Mouse (Mus musculus): ENCODE results near the gene Zscan2. TPM values are rescaled to one million over a fixed set of nuclear protein-coding genes. Genes with fewer than 3 reads are reported as not detected.

Zscan2 gene
- polyA plus RNA-seq, 1 experiment from 2014 or later = 3.3 TPM

- no peaks in the 10 kb centered on the region for H3K9me3 ChIP-seq (ENCODE audit: control insufficient read depth, low read length)
- 85% methylated on average over 4 of the region's 4 CpGs for WGBS
- H3K4me1 ChIP-seq (ENCODE audit: control insufficient read depth, insufficient read depth, low read depth, low read length) = no peaks in the 10 kb centered on the region
- no peak overlapping the region for H3K4me2 ChIP-seq (ENCODE audit: low read length)
- no peaks in the 10 kb centered on the region for H3K36me3 ChIP-seq (ENCODE audit: control insufficient read depth, insufficient read depth, low read length)
- no peak overlapping the region for H3K4me3 ChIP-seq (ENCODE audit: low read length)
- no peak overlapping the region for H3K9ac ChIP-seq (ENCODE audit: low read depth, low read length)
- ATAC-seq = no peak
- no peak overlapping the region for H3K27ac ChIP-seq (ENCODE audit: low read depth, low read length)
- no peaks in the 10 kb centered on the region for H3K27me3 ChIP-seq (replicated peaks; ENCODE audit: control insufficient read depth, insufficient read depth, low read length)
Observed at GRCm38 (mm10) chr7:80840937-80841336, 19.8 kb upstream of the Zscan2 start.

GRCm38 (mm10) chr7:80842132-80842531 lies 18.6 kb upstream of the Zscan2 start:
- no peaks in the 10 kb centered on the region for H3K27me3 ChIP-seq (replicated peaks; ENCODE audit: control insufficient read depth, insufficient read depth, low read length)
- WGBS = 76% methylated on average over 5 of the region's 5 CpGs

GRCm38 (mm10) chr7:80843176-80843575 lies 17.5 kb upstream of the Zscan2 start:
- Histone ChIP-seq H3K9ac (ENCODE audit: low read depth, low read length) (no peak overlapping the region), H3K27ac (ENCODE audit: low read depth, low read length) (no peak overlapping the region), H3K27me3 (replicated peaks; ENCODE audit: control insufficient read depth, insufficient read depth, low read length) (no peaks in the 10 kb centered on the region), H3K4me1 (ENCODE audit: control insufficient read depth, insufficient read depth, low read depth, low read length) (no peaks in the 10 kb centered on the region), H3K9me3 (ENCODE audit: control insufficient read depth, low read length) (no peaks in the 10 kb centered on the region), H3K4me3 (ENCODE audit: low read length) (no peak overlapping the region), H3K36me3 (ENCODE audit: control insufficient read depth, insufficient read depth, low read length) (no peaks in the 10 kb centered on the region), H3K4me2 (ENCODE audit: low read length) (no peak overlapping the region)
- 82% methylated on average over 1 of the region's 1 CpGs for WGBS
- no peak for ATAC-seq

More at GRCm38 (mm10) chr7:80842132-80842531, 18.6 kb upstream of the Zscan2 start:
- no peak overlapping the region for H3K4me2 ChIP-seq (ENCODE audit: low read length)
- H3K4me1 ChIP-seq (ENCODE audit: control insufficient read depth, insufficient read depth, low read depth, low read length) = no peaks in the 10 kb centered on the region
- no peak for ATAC-seq
- H3K9me3 ChIP-seq (ENCODE audit: control insufficient read depth, low read length) = no peaks in the 10 kb centered on the region
- H3K9ac ChIP-seq (ENCODE audit: low read depth, low read length) = no peak overlapping the region
- no peak overlapping the region for H3K27ac ChIP-seq (ENCODE audit: low read depth, low read length)
- H3K36me3 ChIP-seq (ENCODE audit: control insufficient read depth, insufficient read depth, low read length) = no peaks in the 10 kb centered on the region
- H3K4me3 ChIP-seq (ENCODE audit: low read length) = no peak overlapping the region

GRCm38 (mm10) chr7:80843910-80844640 lies 16.6 kb upstream of the Zscan2 start:
- H3K4me3 ChIP-seq (ENCODE audit: low read length) = no peak overlapping the region
- no peak for ATAC-seq
- H3K9me3 ChIP-seq (ENCODE audit: control insufficient read depth, low read length) = no peaks in the 10 kb centered on the region
- H3K27ac ChIP-seq (ENCODE audit: low read depth, low read length) = no peak overlapping the region
- no peak overlapping the region for H3K9ac ChIP-seq (ENCODE audit: low read depth, low read length)
- H3K36me3 ChIP-seq (ENCODE audit: control insufficient read depth, insufficient read depth, low read length) = no peaks in the 10 kb centered on the region
- WGBS = 90% methylated on average over 8 of the region's 8 CpGs
- no peak overlapping the region for H3K4me2 ChIP-seq (ENCODE audit: low read length)
- H3K4me1 ChIP-seq (ENCODE audit: control insufficient read depth, insufficient read depth, low read depth, low read length) = no peaks in the 10 kb centered on the region
- H3K27me3 ChIP-seq (replicated peaks; ENCODE audit: control insufficient read depth, insufficient read depth, low read length) = no peaks in the 10 kb centered on the region

GRCm38 (mm10) chr7:80844691-80845090 lies 16.0 kb upstream of the Zscan2 start:
- H3K27me3 ChIP-seq (replicated peaks; ENCODE audit: control insufficient read depth, insufficient read depth, low read length) = no peaks in the 10 kb centered on the region
- H3K9ac ChIP-seq (ENCODE audit: low read depth, low read length) = no peak overlapping the region
- H3K27ac ChIP-seq (ENCODE audit: low read depth, low read length) = no peak overlapping the region
- H3K36me3 ChIP-seq (ENCODE audit: control insufficient read depth, insufficient read depth, low read length) = no peaks in the 10 kb centered on the region
- no peaks in the 10 kb centered on the region for H3K4me1 ChIP-seq (ENCODE audit: control insufficient read depth, insufficient read depth, low read depth, low read length)
- 97% methylated on average over 12 of the region's 12 CpGs for WGBS
- H3K9me3 ChIP-seq (ENCODE audit: control insufficient read depth, low read length) = no peaks in the 10 kb centered on the region
- no peak for ATAC-seq
- no peak overlapping the region for H3K4me2 ChIP-seq (ENCODE audit: low read length)
- H3K4me3 ChIP-seq (ENCODE audit: low read length) = no peak overlapping the region

- WGBS = 81% methylated on average over 15 of the region's 15 CpGs
- Histone ChIP-seq H3K27ac (ENCODE audit: low read depth, low read length) (no peak overlapping the region), H3K4me1 (ENCODE audit: control insufficient read depth, insufficient read depth, low read depth, low read length) (no peaks in the 10 kb centered on the region), H3K36me3 (ENCODE audit: control insufficient read depth, insufficient read depth, low read length) (no peaks in the 10 kb centered on the region), H3K9ac (ENCODE audit: low read depth, low read length) (no peak overlapping the region), H3K9me3 (ENCODE audit: control insufficient read depth, low read length) (no peaks in the 10 kb centered on the region), H3K4me2 (ENCODE audit: low read length) (no peak overlapping the region), H3K4me3 (ENCODE audit: low read length) (no peak overlapping the region), H3K27me3 (replicated peaks; ENCODE audit: control insufficient read depth, insufficient read depth, low read length) (no peaks in the 10 kb centered on the region)
- no peak for ATAC-seq
Observed at GRCm38 (mm10) chr7:80845621-80846279, 15.0 kb upstream of the Zscan2 start.

GRCm38 (mm10) chr7:80846280-80846678 lies 14.4 kb upstream of the Zscan2 start:
- Histone ChIP-seq H3K4me1 (ENCODE audit: control insufficient read depth, insufficient read depth, low read depth, low read length) (no peaks in the 10 kb centered on the region), H3K27me3 (replicated peaks; ENCODE audit: control insufficient read depth, insufficient read depth, low read length) (no peaks in the 10 kb centered on the region)
- 90% methylated on average over 10 of the region's 10 CpGs for WGBS

GRCm38 (mm10) chr7:80846709-80847108 lies 14.0 kb upstream of the Zscan2 start:
- H3K4me3 ChIP-seq (ENCODE audit: low read length) = no peak overlapping the region
- no peak overlapping the region for H3K4me2 ChIP-seq (ENCODE audit: low read length)
- no peaks in the 10 kb centered on the region for H3K27me3 ChIP-seq (replicated peaks; ENCODE audit: control insufficient read depth, insufficient read depth, low read length)
- H3K9ac ChIP-seq (ENCODE audit: low read depth, low read length) = no peak overlapping the region
- H3K27ac ChIP-seq (ENCODE audit: low read depth, low read length) = no peak overlapping the region
- no peaks in the 10 kb centered on the region for H3K9me3 ChIP-seq (ENCODE audit: control insufficient read depth, low read length)
- H3K36me3 ChIP-seq (ENCODE audit: control insufficient read depth, insufficient read depth, low read length) = no peaks in the 10 kb centered on the region
- no peaks in the 10 kb centered on the region for H3K4me1 ChIP-seq (ENCODE audit: control insufficient read depth, insufficient read depth, low read depth, low read length)
- 91% methylated on average over 5 of the region's 5 CpGs for WGBS
- ATAC-seq = no peak

More at GRCm38 (mm10) chr7:80846280-80846678, 14.4 kb upstream of the Zscan2 start:
- no peak overlapping the region for H3K4me3 ChIP-seq (ENCODE audit: low read length)
- H3K36me3 ChIP-seq (ENCODE audit: control insufficient read depth, insufficient read depth, low read length) = no peaks in the 10 kb centered on the region
- H3K9me3 ChIP-seq (ENCODE audit: control insufficient read depth, low read length) = no peaks in the 10 kb centered on the region
- H3K27ac ChIP-seq (ENCODE audit: low read depth, low read length) = no peak overlapping the region
- H3K9ac ChIP-seq (ENCODE audit: low read depth, low read length) = no peak overlapping the region
- no peak for ATAC-seq
- H3K4me2 ChIP-seq (ENCODE audit: low read length) = no peak overlapping the region

- Histone ChIP-seq H3K36me3 (ENCODE audit: control insufficient read depth, insufficient read depth, low read length) (no peaks in the 10 kb centered on the region), H3K4me1 (ENCODE audit: control insufficient read depth, insufficient read depth, low read depth, low read length) (no peaks in the 10 kb centered on the region), H3K9me3 (ENCODE audit: control insufficient read depth, low read length) (no peaks in the 10 kb centered on the region), H3K27ac (ENCODE audit: low read depth, low read length) (no peak overlapping the region), H3K9ac (ENCODE audit: low read depth, low read length) (no peak overlapping the region), H3K4me2 (ENCODE audit: low read length) (no peak overlapping the region), H3K27me3 (replicated peaks; ENCODE audit: control insufficient read depth, insufficient read depth, low read length) (no peaks in the 10 kb centered on the region), H3K4me3 (ENCODE audit: low read length) (no peak overlapping the region)
- ATAC-seq = no peak
- WGBS = 92% methylated on average over 2 of the region's 2 CpGs
Observed at GRCm38 (mm10) chr7:80849267-80849666, 11.5 kb upstream of the Zscan2 start.

Data from hindbrain, embryonic 16.5 days (tissue).